Mouse (Mus musculus) kidney, postnatal 25 days (tissue): Measurements from ENCODE around the gene Gm20388.
"Not testable (repeated sequence)": the region's sequence is repeated elsewhere in the genome, so short reads cannot be mapped to it uniquely, and the experiment has no call there.

ENCODE experiments used
- DNase-seq, 2 experiments: peaks; one replicate each; pipeline ENCODE4 v3.0.0; 2021; ENCODE audit warnings: mixed read lengths in 2 of 2

Gm20388 gene

GRCm38 (mm10) chr8:123401936-123402335 lies 3491.3 kb downstream of the Gm20388 start:
- DNase-seq = no peak

GRCm38 (mm10) chr8:123402730-123403326 lies 3492.2 kb downstream of the Gm20388 start:
- no peak for DNase-seq

GRCm38 (mm10) chr8:123404521-123404920 lies 3493.9 kb downstream of the Gm20388 start:
- no peak for DNase-seq

GRCm38 (mm10) chr8:123406786-123407185 lies 3496.1 kb downstream of the Gm20388 start, which contains the start of gene Mc1r:
TSS of gene Mc1r (plus strand) at chr8:123407107.
- DNase-seq = peak; percentile 66 to 72

GRCm38 (mm10) chr8:123407612-123408011 lies 3497.0 kb downstream of the Gm20388 start:
- DNase-seq = no peak

GRCm38 (mm10) chr8:123408586-123409544 lies 3498.2 kb downstream of the Gm20388 start:
- DNase-seq = no peak

- DNase-seq = peak in 1 of 2 experiments; percentile 33
These were observed 3499.5 kb downstream of the Gm20388 start for GRCm38 (mm10) chr8:123410049-123410587.

GRCm38 (mm10) chr8:123410788-123411187 lies 3500.1 kb downstream of the Gm20388 start:
- DNase-seq = no peak

GRCm38 (mm10) chr8:123411246-123411645 lies 3500.6 kb downstream of the Gm20388 start, which contains the start of gene Tubb3:
TSS of gene Tubb3 (plus strand) at chr8:123411424.
- peak; percentile 35 to 59 for DNase-seq

GRCm38 (mm10) chr8:123411781-123412327 lies 3501.2 kb downstream of the Gm20388 start:
- DNase-seq = no peak

GRCm38 (mm10) chr8:123412560-123413170 lies 3502.0 kb downstream of the Gm20388 start:
- no peak for DNase-seq

- no peak for DNase-seq
These were observed 3503.6 kb downstream of the Gm20388 start for GRCm38 (mm10) chr8:123414255-123414654.

- not testable (repeated sequence) for DNase-seq
These were observed 3504.5 kb downstream of the Gm20388 start for GRCm38 (mm10) chr8:123414997-123415696.

- no peak for DNase-seq
These were observed 3505.6 kb downstream of the Gm20388 start for GRCm38 (mm10) chr8:123415967-123416943.

- no peak for DNase-seq
These were observed 3506.4 kb downstream of the Gm20388 start for GRCm38 (mm10) chr8:123416944-123417555.

GRCm38 (mm10) chr8:123419711-123420110 lies 3509.1 kb downstream of the Gm20388 start:
- DNase-seq = no peak

GRCm38 (mm10) chr8:123420525-123421281 lies 3510.1 kb downstream of the Gm20388 start:
- DNase-seq = no peak

- no peak for DNase-seq
These were observed 3510.7 kb downstream of the Gm20388 start for GRCm38 (mm10) chr8:123421325-123421724.

- DNase-seq = peak; percentile 87
These were observed 3511.6 kb downstream of the Gm20388 start for GRCm38 (mm10) chr8:123422056-123422780.
